Mouse (Mus musculus) lung, postnatal 0 days (tissue): ENCODE results near the gene Ttll3.

ENCODE experiments used
- CTCF ChIP-seq: IDR thresholded peaks from 2 replicates; pipeline ENCODE4 v1.5.1; 2016; ENCODE audit warnings: antibody characterized with exemption, mild to moderate bottlenecking
- EP300 ChIP-seq: IDR thresholded peaks from 2 replicates; pipeline ENCODE4 v1.6.1; 2016; ENCODE audit warnings: antibody characterized with exemption, mild to moderate bottlenecking, control low read depth

DNA sequence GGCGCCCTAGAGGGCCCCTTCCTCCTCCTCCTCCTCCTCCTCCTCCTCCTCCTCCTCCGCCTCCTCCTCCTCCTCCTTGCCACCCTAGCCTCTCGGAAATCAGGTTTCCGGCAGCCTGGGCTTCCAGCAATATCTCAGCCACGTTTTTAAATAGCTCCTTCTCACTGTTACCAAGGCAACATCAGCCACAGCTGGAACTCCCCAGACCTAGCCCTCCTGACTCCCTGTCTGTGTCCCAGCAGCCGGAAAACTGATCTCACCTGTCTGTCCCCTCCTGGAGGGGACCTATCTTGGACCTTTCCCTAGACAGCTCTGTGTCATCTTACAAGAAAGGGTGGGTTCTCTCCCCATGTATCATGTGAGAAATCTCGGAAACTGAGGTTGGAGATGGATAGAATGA lies 46.8 kb upstream of the Ttll3 start:
- TF ChIP-seq CTCF (no peak), EP300 (no peak)
